Mouse (Mus musculus) embryonic facial prominence, embryonic 14.5 days (tissue): ENCODE measurements around the gene Arv1. TPM values are rescaled to one million over a fixed set of nuclear protein-coding genes. Genes with fewer than 3 reads are reported as not detected.

ENCODE experiments used
- ATAC-seq: fragments of 200-750 bp; cut with Nextera tagmentation; 2 replicates; pipeline ENCODE4 v1.8.0; 2017; ENCODE audit warnings: low read depth, moderate number of reproducible peaks, moderate TSS enrichment
- DNase-seq: peaks from one replicate; pipeline ENCODE4 v3.0.0-alpha.2; 2015; ENCODE audit warnings: low spot score
- H3K27ac ChIP-seq: fragments of 300-500 bp; sonication (generic); replicated peaks from 2 replicates; pipeline ENCODE4 v1.5.1; 2014; ENCODE audit warnings: low read depth, mild to moderate bottlenecking, low read length, moderate library complexity
- H3K27me3 ChIP-seq: fragments of 300-500 bp; sonication (generic); replicated peaks from 2 replicates; pipeline ENCODE4 v1.6.1; 2014; ENCODE audit warnings: low read length; ENCODE audit not compliant: control insufficient read depth, insufficient read depth
- H3K36me3 ChIP-seq: fragments of 300-500 bp; sonication (generic); 2 replicates; pipeline ENCODE4 v1.6.1; 2014; ENCODE audit warnings: low read length, mixed read lengths; ENCODE audit not compliant: control insufficient read depth, insufficient read depth
- H3K4me1 ChIP-seq: fragments of 300-500 bp; sonication (generic); 2 replicates; pipeline ENCODE4 v1.6.1; 2014; ENCODE audit warnings: antibody characterized with exemption, low read length; ENCODE audit not compliant: control insufficient read depth, insufficient read depth
- H3K4me2 ChIP-seq: fragments of 300-500 bp; sonication (generic); 2 replicates; pipeline ENCODE4 v1.6.1; 2014; ENCODE audit warnings: low read depth, mild to moderate bottlenecking, low read length, moderate library complexity, mixed read lengths
- H3K4me3 ChIP-seq: fragments of 300-500 bp; sonication (generic); 2 replicates; pipeline ENCODE4 v1.5.1; 2014; ENCODE audit warnings: low read depth, mild to moderate bottlenecking, low read length
- H3K9ac ChIP-seq: fragments of 300-500 bp; sonication (generic); 2 replicates; pipeline ENCODE4 v1.6.1; 2014; ENCODE audit warnings: low read depth, mild to moderate bottlenecking, low read length, moderate library complexity, mixed read lengths
- H3K9me3 ChIP-seq: fragments of 300-500 bp; sonication (generic); 2 replicates; pipeline ENCODE4 v1.6.1; 2016; ENCODE audit warnings: low read length; ENCODE audit not compliant: control insufficient read depth
- WGBS: fragments of 180-500 bp; shearing (Covaris S2); extraction: QIAGEN DNeasy Blood & Tissue Kit; methylation state at CpG from one replicate; pipeline ENCODE4 v1.1.7; 2014; 5-methylcytosine and 5-hydroxymethylcytosine counted together
- polyA plus RNA-seq: library from polyadenylated mRNA; unstranded; fragments of >200 nt; fragmentation: Nextera tagmentation; extraction: Ambion mirVana; gene quantifications from 2 replicates; pipeline ENCODE4 v1.2.1, GENCODE M21; 2014

Gene Arv1
- polyA plus RNA-seq, 1 experiment from 2014 or later: 16.1 TPM

- H3K36me3 ChIP-seq: peaks cover 24% of the 10 kb centered on the region
- DNase-seq (peak; percentile 36), ATAC-seq (peak; percentile 3; the same call in 1 of the 2 replicates)
- no peaks in the 10 kb centered on the region for H3K27me3 ChIP-seq
- H3K4me1 ChIP-seq: no peaks in the 10 kb centered on the region
- H3K27ac ChIP-seq: no peak overlapping the region
- H3K9ac ChIP-seq: no peak overlapping the region
- 79% methylated on average over 1 of the region's 1 CpGs for WGBS
- H3K4me3 ChIP-seq: no peak overlapping the region
- no peaks in the 10 kb centered on the region for H3K9me3 ChIP-seq
- H3K4me2 ChIP-seq: no peak overlapping the region
Observed at GRCm38 (mm10) chr8:124739268-124739667, 17.3 kb downstream of the Arv1 start.

DNA sequence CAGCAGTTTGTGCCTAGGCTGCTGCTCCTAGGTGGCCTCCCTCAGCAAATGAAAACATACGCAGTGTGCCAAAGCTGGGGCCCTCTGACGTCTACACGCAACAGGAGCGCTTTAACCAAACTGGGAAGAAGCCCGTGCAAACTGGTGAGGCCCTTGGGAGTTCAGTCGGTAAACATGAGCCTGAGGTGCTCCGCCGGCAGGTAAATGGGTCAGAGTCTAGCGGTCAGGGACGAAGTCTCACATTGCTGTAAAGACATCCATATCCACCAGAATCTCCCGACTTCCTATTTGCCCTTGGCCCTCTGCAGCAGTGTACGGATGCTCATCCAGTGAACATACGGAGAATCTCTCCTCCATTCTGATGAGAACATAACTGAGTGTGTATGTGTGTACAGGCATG lies 24.7 kb downstream of the Arv1 start:
- H3K4me2 ChIP-seq: no peak overlapping the region
- WGBS: 55% methylated on average over 13 of the region's 13 CpGs
- H3K9ac ChIP-seq: no peak overlapping the region
- no peak overlapping the region for H3K4me3 ChIP-seq
- ATAC-seq (no peak), DNase-seq (no peak)
- no peaks in the 10 kb centered on the region for H3K9me3 ChIP-seq
- H3K4me1 ChIP-seq: peaks cover 4% of the 10 kb centered on the region; the same call in 1 of the 2 replicates
- H3K27me3 ChIP-seq: peaks cover 21% of the 10 kb centered on the region
- no peaks in the 10 kb centered on the region for H3K36me3 ChIP-seq
- no peak overlapping the region for H3K27ac ChIP-seq

DNA sequence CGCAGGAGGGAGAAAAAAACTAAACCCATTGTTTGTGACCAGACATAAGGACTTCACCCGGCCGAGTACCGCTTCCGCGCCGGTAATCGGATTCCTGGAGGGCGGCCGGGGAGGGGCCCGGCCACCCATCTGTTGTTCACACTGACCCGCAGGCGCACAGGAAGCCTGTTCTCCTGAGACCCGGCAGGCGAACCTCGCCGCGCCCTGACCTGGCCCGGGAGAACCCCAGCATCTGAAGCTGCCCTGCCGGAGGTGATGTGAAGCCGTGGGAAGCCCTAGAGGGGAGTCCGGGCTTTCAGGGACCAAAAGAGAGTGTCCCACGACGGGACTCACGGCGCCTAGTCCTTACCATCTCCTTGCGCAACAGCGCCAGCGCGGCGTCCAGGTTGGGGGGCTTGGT lies 29.3 kb downstream of the Arv1 start:
- no peaks in the 10 kb centered on the region for H3K36me3 ChIP-seq
- no peaks in the 10 kb centered on the region for H3K9me3 ChIP-seq
- DNase-seq (no peak), ATAC-seq (0 out of 2 replicates have a peak, but pooled peaks have one; percentile 19)
- peaks cover 38% of the 10 kb centered on the region for H3K27me3 ChIP-seq
- no peak overlapping the region for H3K27ac ChIP-seq
- H3K4me1 ChIP-seq: peaks cover 7% of the 10 kb centered on the region; the same call in 1 of the 2 replicates
- 0% methylated on average over 20 of the region's 31 CpGs for whole genome bisulfite sequencing
- peak overlapping the region; percentile 60 for H3K9ac ChIP-seq
- peak overlapping the region; percentile 60 for H3K4me3 ChIP-seq
- peak overlapping the region; percentile 88 for H3K4me2 ChIP-seq

DNA sequence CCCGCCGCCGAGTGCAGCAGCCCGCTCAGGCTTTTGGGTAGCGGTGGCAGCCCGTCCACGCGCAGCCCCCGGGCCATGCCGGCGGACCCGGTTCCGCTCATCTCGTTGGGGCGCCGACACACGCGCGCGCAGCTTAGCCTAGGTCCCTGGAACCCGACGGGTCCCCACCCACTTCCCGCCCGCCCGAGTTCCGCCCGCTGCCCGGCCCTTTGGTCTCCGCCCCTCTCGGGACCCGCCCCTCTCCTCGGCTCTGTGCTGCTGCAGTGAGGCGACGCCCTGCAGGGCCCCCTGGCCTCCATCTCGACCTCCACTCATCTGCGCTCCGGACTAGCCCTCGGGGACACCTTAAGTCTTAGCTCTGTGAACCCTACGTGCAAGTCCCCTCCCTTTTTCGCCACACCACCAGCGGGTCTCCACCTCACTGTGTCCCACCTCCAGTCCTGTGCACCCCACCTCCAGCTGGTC lies 29.8 kb downstream of the Arv1 start, which contains the start of gene Fam89a:
Gene Fam89a (minus strand): TSS at position 124 of the 465 bp plus-strand sequence.
- H3K9me3 ChIP-seq: no peaks in the 10 kb centered on the region
- peak within 1 kb of the TSS; percentile 88 for H3K4me2 ChIP-seq
- no peaks in the 10 kb centered on the region for H3K36me3 ChIP-seq
- peak within 1 kb of the TSS; percentile 60 for H3K9ac ChIP-seq
- 0% methylated on average over 5 of the region's 41 CpGs for WGBS
- DNase-seq (peak; percentile 60), ATAC-seq (peak; percentile 75)
- peak within 1 kb of the TSS; percentile 60 for H3K4me3 ChIP-seq
- H3K27me3 ChIP-seq: peaks cover 38% of the 10 kb centered on the region
- H3K4me1 ChIP-seq: peaks cover 7% of the 10 kb centered on the region; the same call in 1 of the 2 replicates
- no peak within 1 kb of the TSS for H3K27ac ChIP-seq

- WGBS: 30% methylated on average over 21 of the region's 21 CpGs
- Histone ChIP-seq H3K9ac (peak overlapping the region; percentile 60; the same call in 1 of the 2 replicates), H3K27ac (no peak overlapping the region), H3K36me3 (no peaks in the 10 kb centered on the region), H3K4me2 (peak overlapping the region; percentile 88; the same call in 1 of the 2 replicates), H3K4me3 (peak overlapping the region; percentile 60; the same call in 1 of the 2 replicates), H3K9me3 (no peaks in the 10 kb centered on the region), H3K4me1 (peaks cover 7% of the 10 kb centered on the region; the same call in 1 of the 2 replicates), H3K27me3 (peaks cover 38% of the 10 kb centered on the region)
- ATAC-seq (no peak), DNase-seq (no peak)
Observed at GRCm38 (mm10) chr8:124752325-124752862, 30.5 kb downstream of the Arv1 start.

DNA sequence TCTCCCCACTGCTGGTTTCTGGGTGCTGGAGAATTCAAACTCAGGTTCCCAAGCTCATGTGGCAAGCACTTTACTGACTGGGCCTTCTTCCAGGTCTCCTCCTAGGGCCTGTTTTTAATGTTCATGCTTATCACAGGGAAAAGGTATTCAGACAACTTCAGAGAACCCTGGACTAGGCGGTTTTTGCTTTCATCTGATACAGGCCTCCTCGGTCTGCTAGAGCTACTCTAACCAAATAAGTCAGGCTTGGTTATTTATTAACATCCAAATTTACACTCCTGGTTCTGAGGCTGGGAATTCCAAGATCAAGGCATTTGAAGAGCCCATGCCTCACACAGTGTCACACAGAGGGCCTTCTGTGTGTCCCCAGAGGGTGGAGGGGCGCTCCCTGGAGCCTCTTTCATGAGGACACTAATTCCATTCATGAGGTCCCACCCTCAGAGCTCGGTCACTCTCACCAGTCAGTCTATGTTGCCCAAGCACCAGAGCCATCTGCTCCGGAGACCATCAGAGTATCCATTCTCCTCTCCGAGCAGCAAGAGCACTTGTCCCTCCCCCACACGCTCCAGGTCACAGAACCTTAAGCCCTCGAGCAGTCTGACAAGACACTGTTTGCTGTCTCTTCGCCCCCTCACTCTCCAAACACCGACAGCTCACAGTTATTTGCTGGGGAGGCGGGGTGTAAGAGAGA lies 32.3 kb downstream of the Arv1 start:
- no peak overlapping the region for H3K27ac ChIP-seq
- no peak overlapping the region for H3K9ac ChIP-seq
- no peaks in the 10 kb centered on the region for H3K9me3 ChIP-seq
- H3K4me3 ChIP-seq: no peak overlapping the region
- no peak overlapping the region for H3K4me2 ChIP-seq
- WGBS: 11% methylated on average over 11 of the region's 11 CpGs
- ATAC-seq (no peak), DNase-seq (peak; percentile 43)
- peaks cover 7% of the 10 kb centered on the region; the same call in 1 of the 2 replicates for H3K4me1 ChIP-seq
- no peaks in the 10 kb centered on the region for H3K36me3 ChIP-seq
- peaks cover 38% of the 10 kb centered on the region for H3K27me3 ChIP-seq

GRCm38 (mm10) chr8:124754792-124755190 lies 32.9 kb downstream of the Arv1 start:
- peaks cover 7% of the 10 kb centered on the region; the same call in 1 of the 2 replicates for H3K4me1 ChIP-seq
- H3K9ac ChIP-seq: no peak overlapping the region
- H3K4me3 ChIP-seq: no peak overlapping the region
- H3K36me3 ChIP-seq: no peaks in the 10 kb centered on the region
- H3K4me2 ChIP-seq: no peak overlapping the region
- no peak overlapping the region for H3K27ac ChIP-seq
- ATAC-seq: no peak
- DNase-seq: no peak
- no peaks in the 10 kb centered on the region for H3K9me3 ChIP-seq
- peaks cover 36% of the 10 kb centered on the region for H3K27me3 ChIP-seq
- 33% methylated on average over 4 of the region's 4 CpGs for WGBS

- Histone ChIP-seq H3K4me1 (peaks cover 7% of the 10 kb centered on the region; the same call in 1 of the 2 replicates), H3K9ac (no peak overlapping the region), H3K36me3 (no peaks in the 10 kb centered on the region), H3K27ac (no peak overlapping the region), H3K9me3 (no peaks in the 10 kb centered on the region), H3K27me3 (peaks cover 29% of the 10 kb centered on the region), H3K4me3 (no peak overlapping the region), H3K4me2 (no peak overlapping the region)
- DNase-seq (no peak), ATAC-seq (no peak)
- WGBS: 71% methylated on average over 8 of the region's 8 CpGs
Observed at GRCm38 (mm10) chr8:124755481-124755880, 33.5 kb downstream of the Arv1 start.
